Mouse (Mus musculus): Measurements from ENCODE around the gene Calr.

DNA sequence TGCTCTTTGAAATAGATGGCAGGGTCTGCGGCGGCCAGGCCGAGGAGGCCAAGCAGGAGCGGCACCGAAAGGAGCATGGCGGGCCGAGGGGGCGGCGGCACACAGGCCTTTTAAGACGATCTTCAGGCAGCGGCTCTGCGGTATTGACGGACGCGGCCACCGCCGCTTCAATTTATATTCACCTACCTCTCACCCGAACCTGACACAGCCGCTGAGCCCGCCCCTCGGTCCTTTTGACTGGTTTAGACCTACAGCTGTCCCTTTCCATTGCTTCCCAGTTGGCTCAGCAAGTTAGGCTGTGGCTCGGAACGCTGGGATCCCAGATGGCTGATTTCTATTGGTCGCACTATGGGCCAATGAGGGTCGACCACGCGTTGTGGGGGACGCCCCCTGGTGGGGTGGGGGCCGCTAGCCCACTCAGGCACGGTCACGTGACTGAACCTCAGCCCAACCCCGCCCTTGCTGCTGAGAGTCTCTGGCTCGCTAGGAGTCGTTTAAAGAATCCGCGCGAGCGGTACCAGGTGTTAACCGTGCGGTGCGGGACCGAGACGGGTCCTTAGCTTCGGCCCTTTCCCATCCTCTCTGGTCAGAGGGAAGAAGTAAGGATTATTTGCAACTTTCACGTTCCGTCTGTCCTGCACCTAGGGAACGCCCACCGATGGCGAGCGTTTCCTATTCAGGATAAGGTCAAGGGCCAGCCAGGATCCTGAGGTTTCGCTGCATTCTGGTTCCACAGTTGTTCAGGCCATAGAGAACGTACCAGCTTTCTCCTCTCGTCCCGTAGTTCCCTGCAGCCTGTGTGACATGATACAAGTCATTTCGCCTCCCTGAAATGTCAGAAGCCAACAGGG lies at the start of gene Calr:
- TF ChIP-seq MYOG (IDR thresholded peaks at IDR 0.05; ENCODE audit: control insufficient read depth in 1 of 3, insufficient read depth in 1 of 3, insufficient read length in 2 of 3, low read depth in 2 of 3), result peak in 1 of 3 experiments; percentile 1
- peak; percentile 93 for TF ChIP-seq POLR2A (IDR thresholded peaks at IDR 0.05; ENCODE audit: insufficient read length, low read depth)
- no peak for TF ChIP-seq E2F4 (IDR thresholded peaks at IDR 0.05; ENCODE audit: insufficient read depth)
- TF ChIP-seq USF1 (IDR thresholded peaks at IDR 0.05; ENCODE audit: low read depth), result peak; percentile 96
- no peak for TF ChIP-seq MAX (IDR thresholded peaks at IDR 0.05; ENCODE audit: low read depth)
- peak; percentile 97 for TF ChIP-seq POLR2AphosphoS2 (IDR thresholded peaks at IDR 0.05; ENCODE audit: insufficient read length, low read depth)
